ENCODE assay signal across 24 mouse cellular contexts in the genomic region with DNA sequence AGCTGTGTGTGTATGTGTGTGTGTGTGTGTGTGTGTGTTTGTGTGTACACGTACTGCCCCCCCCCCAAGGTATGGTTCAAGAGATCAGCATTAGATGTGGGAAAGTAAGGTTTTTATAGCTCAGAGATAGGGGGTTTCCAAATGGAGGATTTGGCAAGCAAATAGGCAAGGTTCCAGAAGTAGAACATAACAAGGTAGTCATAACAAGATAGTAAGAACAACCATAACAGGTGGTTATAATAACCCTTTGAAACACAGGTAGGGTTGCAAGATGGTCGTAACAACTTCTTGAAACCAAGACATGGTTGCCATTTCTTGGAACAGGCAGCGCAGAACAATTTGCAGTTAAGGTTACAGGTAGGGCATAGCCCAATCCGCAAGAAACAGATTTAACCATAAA. TPM values are rescaled to one million over a fixed set of nuclear protein-coding genes. Genes with fewer than 3 reads are reported as not detected.
DNase-seq lines count a peak whose midpoint lies in the region; ATAC-seq and TF ChIP-seq lines count a peak whose summit lies in the region.
"Had no signal": no experiment of that assay in that cellular context is flagged by ENCODE, and none has a peak within 500 bp of the region (broad histone marks: within the 10 kb centered on the region; RNA-seq: fewer than 3 reads in every experiment).

No protein-coding gene starts in this region.

- no peak overlapping the region for H3K27ac ChIP-seq in midbrain, embryonic 11.5 days (ENCODE audit: low read depth, low read length)
- H3K27ac ChIP-seq in midbrain, embryonic 16.5 days (ENCODE audit: low read length) = no peak overlapping the region
- H3K27ac ChIP-seq in CH12.LX (ENCODE audit: insufficient read depth, low read depth) = no peak overlapping the region
- H3K27ac ChIP-seq in left cerebral cortex, adult 2 months = no peak overlapping the region
- H3K27ac ChIP-seq: embryonic facial prominence, embryonic 12.5 days; embryonic facial prominence, embryonic 15.5 days; heart, adult 2 months; heart, embryonic 10.5 days; heart, embryonic 13.5 days; hindbrain, embryonic 12.5 days; hindbrain, embryonic 15.5 days had no signal

- H3K9ac ChIP-seq in midbrain, embryonic 11.5 days (ENCODE audit: low read length) = no peak overlapping the region
- no peak overlapping the region for H3K9ac ChIP-seq in midbrain, embryonic 16.5 days (ENCODE audit: low read depth, low read length)
- no peak overlapping the region for H3K9ac ChIP-seq in CH12.LX (ENCODE audit: insufficient read depth, low read depth)
- H3K9ac ChIP-seq: embryonic facial prominence, embryonic 12.5 days; embryonic facial prominence, embryonic 15.5 days; forebrain, postnatal 0 days; heart, embryonic 13.5 days; hindbrain, embryonic 12.5 days; hindbrain, embryonic 15.5 days had no signal

- WGBS in midbrain, embryonic 11.5 days = 89% methylated on average over 4 of the region's 4 CpGs
- whole genome bisulfite sequencing in midbrain, embryonic 16.5 days = 89% methylated on average over 4 of the region's 4 CpGs

- intact Hi-C loops in left cerebral cortex, adult 2 months (cut with DNase I) = no loop called here

- H3K9me3 ChIP-seq in midbrain, embryonic 11.5 days (ENCODE audit: control insufficient read depth, low read length) = no peaks in the 10 kb centered on the region
- no peaks in the 10 kb centered on the region for H3K9me3 ChIP-seq in midbrain, embryonic 16.5 days (replicated peaks; ENCODE audit: control insufficient read depth, low read length, poor library complexity, severe bottlenecking)
- H3K9me3 ChIP-seq in CH12.LX (replicated peaks; ENCODE audit: low read length) = no peaks in the 10 kb centered on the region
- H3K9me3 ChIP-seq: embryonic facial prominence, embryonic 12.5 days; embryonic facial prominence, embryonic 15.5 days; heart, embryonic 10.5 days; heart, embryonic 13.5 days; hindbrain, embryonic 12.5 days; hindbrain, embryonic 15.5 days had no signal

- H3K4me1 ChIP-seq in midbrain, embryonic 11.5 days (ENCODE audit: control insufficient read depth, insufficient read depth, low read length) = no peaks in the 10 kb centered on the region
- no peaks in the 10 kb centered on the region for H3K4me1 ChIP-seq in midbrain, embryonic 16.5 days (ENCODE audit: control insufficient read depth, insufficient read depth, low read length)
- H3K4me1 ChIP-seq in CH12.LX (ENCODE audit: control insufficient read depth in 1 of 2, insufficient read depth in 2 of 2) = peaks cover 4 to 6% of the 10 kb centered on the region in 2 experiments; a peak in 3 of 4 replicates
- H3K4me1 ChIP-seq: embryonic facial prominence, embryonic 12.5 days; embryonic facial prominence, embryonic 15.5 days; heart, embryonic 10.5 days; heart, embryonic 13.5 days; hindbrain, embryonic 12.5 days; hindbrain, embryonic 15.5 days had no signal

- H3K79me2 ChIP-seq in CH12.LX (replicated peaks; ENCODE audit: control insufficient read depth, extremely low read depth, insufficient read depth, poor library complexity, severe bottlenecking) = no peaks in the 10 kb centered on the region

- TF ChIP-seq EP300 in CH12.LX (IDR thresholded peaks at IDR 0.05; ENCODE audit: low read length) = 0 out of 2 replicates have a peak, but pooled peaks have one; percentile 31

- H3K27me3 ChIP-seq in midbrain, embryonic 11.5 days (ENCODE audit: control insufficient read depth, insufficient read depth, low read length) = no peaks in the 10 kb centered on the region
- H3K27me3 ChIP-seq in midbrain, embryonic 16.5 days (ENCODE audit: control insufficient read depth, insufficient read depth, low read depth, low read length) = no peaks in the 10 kb centered on the region
- no peaks in the 10 kb centered on the region for H3K27me3 ChIP-seq in CH12.LX (replicated peaks)
- H3K27me3 ChIP-seq: embryonic facial prominence, embryonic 12.5 days; embryonic facial prominence, embryonic 15.5 days; heart, embryonic 13.5 days; hindbrain, embryonic 12.5 days; hindbrain, embryonic 15.5 days had no signal

- H3K4me3 ChIP-seq in midbrain, embryonic 11.5 days (ENCODE audit: low read depth, low read length) = no peak overlapping the region
- no peak overlapping the region for H3K4me3 ChIP-seq in midbrain, embryonic 16.5 days (ENCODE audit: low read depth, low read length)
- no peak overlapping the region for H3K4me3 ChIP-seq in CH12.LX (replicated peaks in 1 of 3; ENCODE audit: low read depth in 2 of 3, low read length in 2 of 3, poor library complexity in 1 of 3)
- no peak overlapping the region for H3K4me3 ChIP-seq in left cerebral cortex, adult 2 months
- H3K4me3 ChIP-seq: embryonic facial prominence, embryonic 12.5 days; embryonic facial prominence, embryonic 15.5 days; heart, adult 2 months; heart, embryonic 10.5 days; heart, embryonic 13.5 days; hindbrain, embryonic 12.5 days; hindbrain, embryonic 15.5 days had no signal

- H3K36me3 ChIP-seq in midbrain, embryonic 11.5 days (ENCODE audit: control insufficient read depth, insufficient read depth, low read length) = no peaks in the 10 kb centered on the region
- H3K36me3 ChIP-seq in midbrain, embryonic 16.5 days (ENCODE audit: control insufficient read depth, insufficient read depth, low read length) = no peaks in the 10 kb centered on the region
- H3K36me3 ChIP-seq in CH12.LX (replicated peaks in 1 of 2; ENCODE audit: control insufficient read depth in 1 of 2, insufficient read depth in 1 of 2, low read length in 1 of 2) = no peaks in the 10 kb centered on the region
- H3K36me3 ChIP-seq: embryonic facial prominence, embryonic 12.5 days; embryonic facial prominence, embryonic 15.5 days; heart, embryonic 10.5 days; heart, embryonic 13.5 days; hindbrain, embryonic 12.5 days; hindbrain, embryonic 15.5 days had no signal

- in situ Hi-C loops in CH12.LX (cut with MboI; ENCODE audit: low pct_ligation_motif_present, low pct_unique_long_range_greater_than_20kb, low sequenced_read_pairs) = no loop called here

- no peak for TF ChIP-seq CTCF in CH12.LX (conservative IDR thresholded peaks at IDR 0.05 in 1 of 2, IDR thresholded peaks at IDR 0.05 in 1 of 2; ENCODE audit: low read depth in 2 of 2, low read length in 2 of 2)
- TF ChIP-seq CTCF in left cerebral cortex, adult 2 months (IDR thresholded peaks at IDR 0.05) = no peak

- dilution Hi-C loops in CH12.LX (cut with MboI; ENCODE audit: extremely low pct_ligation_motif_present, extremely low pct_unique_long_range_greater_than_20kb, low sequenced_read_pairs) = no loop called here

- TF ChIP-seq RAD21 in CH12.LX (IDR thresholded peaks at IDR 0.05; ENCODE audit: low read depth, low read length) = no peak

- peak; percentile 6 for DNase-seq in midbrain, embryonic 11.5 days (ENCODE audit: low spot score, missing footprints)
- DNase-seq in CH12.LX (ENCODE audit: extremely low read depth) = no peak
- no peak for DNase-seq in cerebellum, adult 18-20 months
- DNase-seq in left cerebral cortex, adult 2 months (ENCODE audit: extremely low spot score in 1 of 2, low spot score in 2 of 2) = no peak
- DNase-seq in ovary, adult 18-20 months (ENCODE audit: low spot score) = no peak
- DNase-seq: adrenal gland, postnatal 10 days; adrenal gland, postnatal 36 days; cerebellum, adult 2 months; cerebellum, adult 9-11 months; cerebellum, postnatal 25 days; forebrain, postnatal 0 days; gastrocnemius, postnatal 25 days; heart, adult 2 months; heart, postnatal 14 days had no signal

- H3K4me2 ChIP-seq in midbrain, embryonic 11.5 days = no peak overlapping the region
- no peak overlapping the region for H3K4me2 ChIP-seq in midbrain, embryonic 16.5 days (ENCODE audit: low read length)
- no peak overlapping the region for H3K4me2 ChIP-seq in CH12.LX (ENCODE audit: insufficient read depth, low read depth, poor library complexity, severe bottlenecking)
- H3K4me2 ChIP-seq: embryonic facial prominence, embryonic 12.5 days; embryonic facial prominence, embryonic 15.5 days; heart, embryonic 13.5 days; hindbrain, embryonic 12.5 days; hindbrain, embryonic 15.5 days had no signal

- ATAC-seq in midbrain, embryonic 11.5 days (ENCODE audit: low FRiP score) = no peak
- no peak for ATAC-seq in midbrain, embryonic 16.5 days
- ATAC-seq in inflammation-experienced regulatory T-cells, adult 6 months = peak; percentile 76
- ATAC-seq: forebrain, embryonic 14.5 days; forebrain, postnatal 0 days; intestine, embryonic 16.5 days had no signal

- no peak for TF ChIP-seq POLR2A in CH12.LX (IDR thresholded peaks at IDR 0.05; ENCODE audit: low read depth, low read length)

TF ChIP-seq in CH12.LX, 34 proteins besides CTCF, POLR2A, EP300 and RAD21 (continues in another document):
- TF ChIP-seq MXI1 (IDR thresholded peaks at IDR 0.05; ENCODE audit: low read depth, low read length) (no peak), MYC (IDR thresholded peaks at IDR 0.05; ENCODE audit: low read depth, low read length) (no peak), ELF1 (IDR thresholded peaks at IDR 0.05; ENCODE audit: low read depth, low read length) (no peak), PAX5 (IDR thresholded peaks at IDR 0.05; ENCODE audit: low read length) (no peak), ZNF384 (IDR thresholded peaks at IDR 0.05; ENCODE audit: low read depth, low read length) (no peak)

RNA-seq across cellular contexts. Expression of a gene that starts 31.3 kb away (rescaled TPM):
- 40.1 and 40.6 TPM in 2 replicates for polyA plus RNA-seq in midbrain, embryonic 11.5 days (2014; fragmentation: Nextera tagmentation; extraction: Ambion mirVana)
- polyA plus RNA-seq in midbrain, embryonic 16.5 days (2015; fragmentation: Nextera tagmentation; extraction: Ambion mirVana) = 21.0 and 21.5 TPM in 2 replicates
- total RNA-seq in CH12.LX (2012; rRNA removed) = 15.3 and 35.2 TPM in 2 replicates
- total RNA-seq in CH12.LX (2014; rRNA removed) = 16.5 and 20.4 TPM in 2 replicates
- 17.0 and 20.5 TPM in 2 replicates for polyA plus RNA-seq in CH12.LX (2012; ENCODE audit: insufficient read length, low read depth)
- 10 to 100 TPM; 20.5 to 31.8 (median 22.9) TPM for polyA plus RNA-seq in inflammation-experienced regulatory T-cells, adult 6 months (2017; shearing (Covaris generic))
- total RNA-seq in left cerebral cortex, adult 2 months (2021) = 1 to 10 TPM; 9.3 to 9.4 TPM

RNA-seq across cellular contexts. Expression of a gene that starts 31.4 kb away (rescaled TPM):
- 123 and 126 TPM in 2 replicates for polyA plus RNA-seq in midbrain, embryonic 11.5 days (2014; fragmentation: Nextera tagmentation; extraction: Ambion mirVana)
- 73.8 and 82.6 TPM in 2 replicates for polyA plus RNA-seq in midbrain, embryonic 16.5 days (2015; fragmentation: Nextera tagmentation; extraction: Ambion mirVana)
- 73.4 and 80.6 TPM in 2 replicates for total RNA-seq in CH12.LX (2012; rRNA removed)
- total RNA-seq in CH12.LX (2014; rRNA removed) = 220 and 232 TPM in 2 replicates
- 91.9 and 92.2 TPM in 2 replicates for polyA plus RNA-seq in CH12.LX (2012; ENCODE audit: insufficient read length, low read depth)
- polyA plus RNA-seq in inflammation-experienced regulatory T-cells, adult 6 months (2017; shearing (Covaris generic)) = 100 to 1,000 TPM; 131 to 144 (median 138) TPM
- total RNA-seq in left cerebral cortex, adult 2 months (2021) = 10 to 100 TPM; 32.1 to 36.1 TPM

RNA-seq across cellular contexts. Expression of a gene that starts 46.1 kb away (rescaled TPM):
- 72.0 and 79.6 TPM in 2 replicates for polyA plus RNA-seq in midbrain, embryonic 11.5 days (2014; fragmentation: Nextera tagmentation; extraction: Ambion mirVana)
- 119 and 120 TPM in 2 replicates for polyA plus RNA-seq in midbrain, embryonic 16.5 days (2015; fragmentation: Nextera tagmentation; extraction: Ambion mirVana)
- 120 and 161 TPM in 2 replicates for total RNA-seq in CH12.LX (2012; rRNA removed)
- total RNA-seq in CH12.LX (2014; rRNA removed) = 108 and 112 TPM in 2 replicates
- polyA plus RNA-seq in CH12.LX (2012; ENCODE audit: insufficient read length, low read depth) = 253 and 296 TPM in 2 replicates
- 100 to 1,000 TPM; 140 to 206 (median 176) TPM for polyA plus RNA-seq in inflammation-experienced regulatory T-cells, adult 6 months (2017; shearing (Covaris generic))
- total RNA-seq in left cerebral cortex, adult 2 months (2021) = 10 to 100 TPM; 95.4 to 99.5 TPM
